Mouse (Mus musculus) MEL (cell line): ENCODE measurements around the gene Cux1.

Experiments
- CTCF ChIP-seq, 3 experiments: IDR thresholded peaks in 2 of 3; conservative IDR thresholded peaks in 1 of 3; 2 replicates each; pipeline ENCODE4 v1.5.1; 2011 to 2012; ENCODE audit warnings: low read length in 3 of 3, low read depth in 2 of 3, mild to moderate bottlenecking in 2 of 3, improper control_type of control experiment in 1 of 3, inconsistent platforms in 1 of 3, mixed read lengths in 1 of 3, moderate library complexity in 1 of 3; ENCODE audit not compliant: control insufficient read depth in 1 of 3, insufficient read depth in 1 of 3, poor library complexity in 1 of 3, severe bottlenecking in 1 of 3
- EP300 ChIP-seq, 2 experiments: IDR thresholded peaks; 2 replicates each; pipeline ENCODE4 v1.6.1; 2011; ENCODE audit warnings: improper control_type of control experiment in 2 of 2, low read length in 2 of 2, low read depth in 1 of 2, mild to moderate bottlenecking in 1 of 2
- GABPA ChIP-seq: IDR thresholded peaks from 2 replicates; pipeline ENCODE4 v1.6.1; 2012; ENCODE audit warnings: low read depth, mild to moderate bottlenecking, inconsistent platforms, low read length, improper control_type of control experiment, moderate library complexity
- GATA1 ChIP-seq: IDR thresholded peaks from 2 replicates; pipeline ENCODE4 v1.6.1; 2011; ENCODE audit warnings: low read depth, low read length, improper control_type of control experiment
- HCFC1 ChIP-seq: IDR thresholded peaks from 2 replicates; pipeline ENCODE4 v1.6.1; 2012; ENCODE audit warnings: low read depth, mild to moderate bottlenecking, inconsistent platforms, low read length, improper control_type of control experiment, moderate library complexity
- KAT2A ChIP-seq: conservative IDR thresholded peaks from 2 replicates; pipeline ENCODE4 v1.6.1; 2012; ENCODE audit warnings: low read depth, low read length, improper control_type of control experiment, inconsistent platforms
- MEF2A ChIP-seq: IDR thresholded peaks from 2 replicates; pipeline ENCODE4 v1.6.1; 2014; ENCODE audit warnings: low read depth, mild to moderate bottlenecking, inconsistent platforms, low read length, improper control_type of control experiment; ENCODE audit not compliant: poor library complexity, insufficient replicate concordance, severe bottlenecking; ENCODE audit errors: extremely low read depth
- MYB ChIP-seq: IDR thresholded peaks from 2 replicates; pipeline ENCODE4 v1.6.1; 2011; ENCODE audit warnings: mild to moderate bottlenecking, low read depth, low read length, improper control_type of control experiment
- MYC ChIP-seq: IDR thresholded peaks from 2 replicates; pipeline ENCODE4 v1.6.1; 2011; ENCODE audit warnings: low read depth, mild to moderate bottlenecking, low read length, improper control_type of control experiment, moderate library complexity
- POLR2AphosphoS2 ChIP-seq: IDR thresholded peaks from 2 replicates; pipeline ENCODE4 v1.6.1; 2011; ENCODE audit warnings: low read length, improper control_type of control experiment
- RCOR1 ChIP-seq: IDR thresholded peaks from 2 replicates; pipeline ENCODE4 v1.6.1; 2012; ENCODE audit warnings: low read depth, mild to moderate bottlenecking, inconsistent platforms, low read length, improper control_type of control experiment
- USF1 ChIP-seq: IDR thresholded peaks from 2 replicates; pipeline ENCODE4 v1.6.1; 2014; ENCODE audit warnings: low read depth, mild to moderate bottlenecking, inconsistent platforms, low read length, improper control_type of control experiment, moderate library complexity
- ZC3H11A ChIP-seq: IDR thresholded peaks from 2 replicates; pipeline ENCODE4 v1.6.1; 2012; ENCODE audit warnings: low read depth, mild to moderate bottlenecking, inconsistent platforms, low read length, improper control_type of control experiment
- ZMIZ1 ChIP-seq: IDR thresholded peaks from 2 replicates; pipeline ENCODE4 v1.6.1; 2012; ENCODE audit warnings: low read depth, mild to moderate bottlenecking, inconsistent platforms, low read length, improper control_type of control experiment, moderate library complexity

DNA sequence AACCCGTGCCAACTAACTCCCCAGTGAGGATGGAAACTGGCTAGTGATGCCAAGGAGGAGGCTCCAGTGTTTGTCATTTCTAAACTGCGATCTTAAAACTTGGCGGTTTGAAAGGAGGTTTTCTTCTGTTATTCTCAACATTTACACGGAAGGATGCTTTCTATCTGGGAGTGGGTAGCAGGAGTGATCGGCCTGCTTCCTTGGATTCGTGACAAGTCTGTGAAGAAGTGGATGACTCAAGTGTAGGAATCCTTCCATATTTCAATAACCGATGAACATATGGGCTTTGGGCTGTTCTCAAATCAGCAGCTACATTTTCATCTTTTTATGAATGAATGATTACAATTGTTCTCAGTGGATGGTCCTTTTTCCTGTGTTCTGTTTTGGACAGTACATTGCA, 282.2 kb downstream of the Cux1 start:
- no peak for TF ChIP-seq ZC3H11A
- TF ChIP-seq RCOR1: no peak
- no peak for TF ChIP-seq GABPA
- no peak for TF ChIP-seq KAT2A
- TF ChIP-seq USF1: no peak
- TF ChIP-seq MEF2A: no peak
- no peak for TF ChIP-seq MYC
- TF ChIP-seq HCFC1: no peak
- TF ChIP-seq CTCF (IDR thresholded peaks at IDR 0.05 in 2 of 3, conservative IDR thresholded peaks at IDR 0.05 in 1 of 3; ENCODE audit: control insufficient read depth in 1 of 3, insufficient read depth in 1 of 3, low read depth in 2 of 3, low read length in 3 of 3, poor library complexity in 1 of 3, severe bottlenecking in 1 of 3): no peak
- no peak for TF ChIP-seq ZMIZ1
- TF ChIP-seq EP300 (IDR thresholded peaks at IDR 0.05; ENCODE audit: low read depth in 1 of 2, low read length in 2 of 2): no peak
- no peak for TF ChIP-seq MYB
- TF ChIP-seq GATA1: no peak
- no peak for TF ChIP-seq POLR2AphosphoS2
